Mouse (Mus musculus) adrenal gland (tissue): ENCODE measurements at regions not wholly inside any gene's neighbourhood (a gene's known extent, or its start where the extent isn't known, plus 50 kb on each side); places are given as distances from the start of the nearest gene placed in this dataset.
"Not testable (repeated sequence)": the region's sequence is repeated elsewhere in the genome, so short reads cannot be mapped to it uniquely, and the experiment has no call there.

Source experiments
- intact Hi-C: fragments of 180-260 bp; cut with DNase I; formaldehyde crosslinking; loops from one replicate; pipeline ENCODE4 v1.15.1; 2025

DNA sequence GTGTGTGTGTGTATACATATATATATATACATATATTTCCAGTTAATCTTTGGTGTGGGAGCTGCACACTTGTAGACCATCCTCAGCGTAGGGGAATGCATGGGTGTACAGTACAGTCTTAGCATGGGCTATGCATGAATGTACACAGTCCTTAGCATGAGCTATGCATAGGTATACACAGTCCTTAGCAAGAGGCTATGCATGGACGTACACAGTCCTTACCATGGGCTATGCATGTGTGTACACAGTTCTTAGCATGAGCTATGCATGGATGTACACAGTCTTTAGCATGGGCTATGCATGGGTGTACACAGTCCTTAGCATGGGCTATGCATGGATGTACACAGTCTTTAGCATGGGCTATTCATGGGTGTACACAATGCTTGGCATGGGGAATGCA is 70.5 kb downstream of the Rchy1 start:
- intact Hi-C loops: no loop called here

DNA sequence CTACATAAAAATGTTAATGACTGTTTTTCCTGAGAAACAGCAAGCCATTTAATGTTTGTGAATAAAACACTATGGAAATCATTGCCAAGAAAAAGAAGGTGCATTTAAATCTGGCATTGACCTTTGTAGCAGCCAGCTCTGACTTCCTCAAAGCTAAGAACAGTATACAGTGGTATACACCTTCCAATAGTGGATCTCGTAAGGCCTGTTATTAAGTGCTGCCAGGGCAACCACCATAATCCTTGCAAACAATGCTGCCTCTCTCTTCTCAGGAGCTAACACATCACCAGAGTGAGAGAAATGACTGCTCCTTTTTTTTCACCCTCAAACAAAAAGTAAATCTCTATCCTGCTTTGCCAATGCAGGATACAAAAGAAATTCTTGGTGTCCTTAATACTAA is 81.1 kb downstream of the Rchy1 start:
- intact Hi-C loops: no loop called here

DNA sequence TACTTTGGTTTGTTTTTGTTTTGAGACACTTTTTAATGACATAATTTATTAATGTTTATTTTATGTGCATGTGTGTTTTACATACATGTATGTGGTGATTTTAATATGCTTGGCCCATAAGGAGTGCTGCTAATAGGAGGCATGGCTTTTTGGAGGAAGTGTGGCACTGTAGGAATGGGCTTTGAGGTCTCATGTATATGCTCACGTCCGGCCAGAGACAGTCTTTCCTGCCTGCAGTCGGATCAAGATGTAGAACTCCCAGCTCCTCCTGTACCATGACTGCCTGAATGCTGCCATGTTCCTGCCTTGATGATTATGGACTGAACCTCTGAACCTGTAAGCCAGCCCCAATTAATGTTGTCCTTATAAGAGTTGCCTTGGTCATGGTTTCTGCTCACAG is 82.6 kb downstream of the Rchy1 start:
- intact Hi-C loops: no loop called here

DNA sequence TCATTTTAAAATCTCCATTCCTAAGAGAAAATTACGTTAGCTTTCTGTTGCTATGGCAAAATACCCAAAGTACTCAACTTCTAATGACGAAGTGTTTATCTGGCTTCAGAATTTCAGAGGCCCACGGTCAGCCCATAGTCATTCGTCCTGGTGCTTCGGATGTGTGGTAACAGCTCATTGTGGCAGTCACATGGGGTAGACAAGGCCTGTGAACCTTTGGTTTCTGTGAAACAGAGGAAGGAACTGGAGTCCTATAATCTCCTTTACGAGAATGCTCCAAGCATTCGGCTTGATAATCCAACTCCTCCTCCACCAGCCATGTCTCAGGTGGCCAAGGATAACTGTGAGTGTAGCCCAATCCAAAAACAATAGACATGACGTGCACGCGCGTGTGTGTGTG is 84.2 kb downstream of the Rchy1 start:
- intact Hi-C loops: no loop called here

DNA sequence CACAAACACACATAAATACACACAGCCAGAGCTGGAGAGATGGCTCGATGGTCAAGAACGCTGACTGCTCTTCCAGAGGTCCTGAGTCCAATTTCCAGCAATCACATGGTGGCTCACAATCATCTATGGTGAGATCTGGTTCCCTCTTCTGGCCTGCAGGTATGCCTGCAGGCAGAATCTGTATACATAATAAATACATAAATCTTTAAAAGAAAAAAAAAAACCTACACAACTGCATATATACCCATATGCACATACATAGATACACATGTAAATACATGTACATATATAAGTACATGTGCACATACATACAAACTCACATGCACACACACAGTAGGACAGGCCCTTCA is 86.2 kb downstream of the Rchy1 start:
- intact Hi-C loops: no loop called here

DNA sequence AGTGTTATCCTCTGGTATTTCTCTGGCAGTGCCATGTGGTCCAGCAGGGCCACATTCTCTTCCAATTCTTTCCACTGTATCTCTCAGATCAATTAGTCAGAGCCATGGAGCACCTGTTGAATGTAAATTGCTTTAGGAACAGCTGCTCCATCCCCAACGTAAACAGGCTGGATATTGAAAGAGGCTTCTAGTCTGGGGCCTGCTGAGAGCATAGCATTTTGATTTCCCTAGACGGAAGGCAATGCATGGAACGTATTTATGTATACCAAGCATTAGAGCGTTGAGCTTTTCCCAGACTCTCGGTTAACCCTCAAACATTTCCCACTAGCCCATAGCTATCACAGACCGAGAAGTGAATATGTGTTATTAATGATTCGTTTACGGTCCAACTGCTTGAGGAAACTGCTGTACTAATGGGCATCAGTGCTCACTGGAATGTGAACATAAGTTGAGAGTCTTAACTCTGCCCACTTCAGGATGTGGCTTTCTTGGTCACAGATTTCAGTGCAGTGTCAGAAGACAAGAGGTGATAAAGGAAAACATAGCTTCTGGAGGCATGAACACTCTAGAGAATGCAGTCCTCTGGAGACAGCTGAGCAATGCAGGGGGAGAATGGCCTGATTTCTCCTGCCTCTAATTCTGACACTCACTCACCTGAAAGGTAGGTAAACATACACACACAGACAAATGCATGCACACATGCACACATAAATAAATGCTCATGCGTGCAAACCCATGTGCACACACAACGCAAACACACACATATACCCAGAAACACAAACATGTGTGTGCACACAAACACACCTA is 86.8 kb downstream of the Rchy1 start:
- intact Hi-C loops: no loop called here

DNA sequence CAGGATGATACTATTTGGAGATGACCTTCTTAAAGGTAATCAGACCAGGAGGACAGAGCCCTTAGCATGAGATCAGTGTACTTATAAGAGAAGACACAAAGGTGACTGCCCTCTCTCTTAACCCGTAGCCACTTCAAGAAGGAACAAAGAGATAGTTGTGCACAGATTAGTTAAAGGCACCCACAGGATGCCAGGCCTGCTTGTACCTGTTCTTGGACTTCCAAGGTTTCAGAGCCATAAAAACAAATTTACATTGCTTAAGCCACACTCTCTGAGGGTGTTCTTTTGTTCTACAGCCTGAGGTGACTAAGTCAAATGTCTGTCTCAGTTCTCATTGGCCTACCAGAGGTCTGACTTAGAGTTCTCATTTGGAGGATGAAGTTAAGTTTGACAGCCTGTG is 90.1 kb downstream of the Rchy1 start:
- intact Hi-C loops: no loop called here

DNA sequence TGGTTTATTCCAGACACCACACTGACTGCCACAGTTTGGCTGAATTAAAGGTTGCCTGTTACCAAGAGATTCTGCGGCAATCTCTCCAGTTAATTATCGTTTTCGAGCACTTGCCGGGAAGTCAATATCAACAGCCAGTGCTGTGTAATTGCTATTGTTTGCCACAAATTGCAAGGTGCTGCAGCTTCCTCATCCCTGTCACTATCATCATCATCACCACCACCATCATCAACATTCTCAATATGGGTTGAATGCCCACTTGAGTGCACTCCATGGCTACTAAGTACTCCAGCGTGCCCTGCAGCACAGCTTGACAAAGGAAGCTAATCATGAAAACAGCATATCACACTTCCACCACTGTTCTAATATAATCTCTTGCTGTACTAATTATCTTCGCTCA is 93.1 kb downstream of the Rchy1 start:
- intact Hi-C loops: no loop called here

DNA sequence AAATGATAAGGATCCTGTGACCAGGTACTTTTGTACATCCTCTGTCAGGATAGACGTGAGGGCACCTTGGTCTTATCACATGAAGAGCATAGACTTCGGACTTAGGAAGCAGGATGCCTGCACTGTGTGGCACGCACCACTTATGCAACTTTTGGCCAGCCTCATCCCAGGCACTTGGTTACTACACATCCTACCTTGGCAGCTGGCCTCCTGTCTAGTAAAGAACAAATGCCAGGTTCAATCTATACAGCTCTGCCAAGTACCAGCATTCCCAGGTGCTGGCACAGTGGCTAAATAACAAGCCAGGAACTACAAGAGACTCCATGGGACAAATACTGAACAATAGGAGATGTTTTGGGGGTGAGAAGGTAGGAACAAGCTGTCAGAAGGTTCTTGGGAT is 96.7 kb downstream of the Rchy1 start:
- intact Hi-C loops: no loop called here

DNA sequence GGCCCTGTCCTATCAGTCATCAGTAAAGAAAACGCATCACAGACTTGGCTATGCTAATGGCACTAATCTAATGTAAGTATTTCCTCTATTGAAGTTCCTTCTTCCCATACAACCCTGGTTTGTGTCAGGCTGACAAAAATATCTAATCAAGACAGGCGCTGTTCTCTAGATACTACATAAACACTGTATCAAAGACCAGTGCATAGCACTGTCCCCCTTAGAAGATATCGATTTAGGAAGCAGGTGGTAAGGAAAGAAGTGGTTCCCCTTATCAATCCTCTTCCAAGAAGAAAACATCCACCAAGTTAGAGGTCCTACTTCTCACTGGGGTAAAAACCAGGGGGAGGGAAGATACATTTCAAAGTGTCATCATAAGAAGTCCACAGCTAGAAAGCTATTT is 97.5 kb downstream of the Rchy1 start:
- intact Hi-C loops: no loop called here

DNA sequence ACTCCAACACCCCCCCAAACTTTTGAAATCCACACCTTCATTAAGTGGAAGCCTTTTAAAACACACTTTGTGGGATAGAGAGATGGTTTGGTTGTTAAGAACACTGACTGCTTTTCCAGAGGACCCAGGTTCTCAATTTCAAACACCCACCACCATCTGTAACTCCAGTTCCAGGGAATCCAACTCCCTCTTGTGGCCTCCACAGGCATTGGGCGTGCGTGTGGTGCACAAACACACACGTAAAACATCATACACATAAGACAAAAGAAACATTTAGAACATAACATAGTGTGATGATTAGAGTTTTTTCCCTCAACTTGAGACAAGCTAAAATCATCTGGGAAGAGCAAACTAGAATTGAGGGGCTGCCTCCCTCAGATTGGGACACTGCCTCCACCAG is 100.0 kb downstream of the Rchy1 start:
- intact Hi-C loops: loop anchor here (5.0 kb wide), 1 partner anchor 346 kb away; the partner anchor contains the start of gene Parm1

DNA sequence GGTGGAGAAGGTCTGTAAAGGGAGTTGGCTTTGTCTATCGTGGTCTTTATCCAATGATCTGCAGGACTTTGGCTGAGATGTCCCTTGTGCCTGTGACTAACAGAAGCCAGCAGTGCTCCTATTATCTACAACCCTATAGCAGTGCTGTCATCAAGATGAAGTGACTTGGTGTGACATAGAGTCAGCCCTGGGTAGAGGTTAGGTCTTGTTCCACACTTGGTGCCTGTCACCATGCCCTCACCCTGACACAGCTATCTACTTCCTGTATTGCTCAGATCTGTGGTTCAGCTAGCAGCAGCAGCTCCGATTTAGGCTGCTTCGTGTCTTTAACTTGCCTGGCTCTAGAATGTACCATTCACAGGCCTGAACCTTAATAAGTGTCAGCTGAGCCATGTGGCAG is 100.6 kb downstream of the Rchy1 start:
- intact Hi-C loops: loop anchor here (5.0 kb wide), 1 partner anchor 345 kb away; the partner anchor contains the start of gene Parm1

DNA sequence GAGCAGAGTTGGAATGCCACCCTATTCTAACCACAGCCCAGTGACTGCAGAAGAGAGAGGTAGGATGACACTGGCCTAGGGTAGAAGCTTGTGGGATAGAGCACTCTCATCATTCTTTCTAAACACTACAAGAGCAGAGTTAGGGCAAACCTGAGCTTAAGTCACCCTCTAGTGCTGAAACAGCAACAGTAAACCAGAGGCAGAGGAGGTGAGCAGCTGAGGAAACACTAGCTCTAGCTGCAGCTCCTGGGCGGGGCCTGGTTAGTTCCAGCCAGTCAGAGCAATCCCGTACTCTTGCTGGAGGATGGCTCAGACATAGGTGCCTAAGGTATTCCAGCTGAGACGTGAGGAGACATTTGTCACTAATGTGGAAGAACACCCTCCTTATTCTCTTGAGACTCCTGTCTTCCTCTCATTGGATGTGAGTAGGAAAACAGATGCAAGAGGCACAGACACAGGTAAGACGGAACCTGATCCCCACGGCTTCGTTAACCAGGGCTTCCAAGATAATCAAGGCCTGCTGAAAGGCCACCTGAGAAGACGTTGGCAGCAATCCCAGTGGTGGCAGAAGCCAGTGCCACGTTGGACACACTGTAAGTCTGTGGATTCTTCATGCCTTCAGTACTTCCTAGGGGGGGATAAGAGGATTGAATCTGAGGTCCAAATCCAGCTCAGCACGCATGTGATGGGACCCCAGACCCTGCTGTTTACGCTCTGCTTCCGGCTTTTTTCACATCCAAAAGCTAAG is 101.3 kb downstream of the Rchy1 start:
- intact Hi-C loops: loop anchor here (2.0 to 5.0 kb wide), 2 partner anchors 344 to 397 kb away; partner anchors contain the start of gene Parm1

DNA sequence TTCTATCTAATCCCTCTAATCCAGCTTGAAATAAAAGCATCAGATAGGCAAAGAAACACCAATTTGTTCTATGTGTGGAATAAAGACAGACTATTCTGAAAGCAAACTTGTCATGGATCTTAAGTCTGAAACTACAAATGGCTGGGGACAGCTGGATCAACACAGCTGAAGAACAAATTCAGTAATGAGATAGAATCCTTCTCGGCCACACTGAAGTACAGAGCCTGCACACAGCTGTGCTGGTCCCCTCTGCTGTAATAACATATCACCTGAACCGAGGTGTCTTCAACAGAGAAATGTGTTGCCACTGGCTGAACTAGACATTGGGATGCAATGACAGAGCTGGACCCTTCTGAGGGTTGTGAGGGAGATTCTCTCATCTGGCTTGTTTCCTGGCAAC is 102.4 kb downstream of the Rchy1 start:
- intact Hi-C loops: loop anchor here (2.0 to 5.0 kb wide), 2 partner anchors 343 to 396 kb away; partner anchors contain the start of gene Parm1

DNA sequence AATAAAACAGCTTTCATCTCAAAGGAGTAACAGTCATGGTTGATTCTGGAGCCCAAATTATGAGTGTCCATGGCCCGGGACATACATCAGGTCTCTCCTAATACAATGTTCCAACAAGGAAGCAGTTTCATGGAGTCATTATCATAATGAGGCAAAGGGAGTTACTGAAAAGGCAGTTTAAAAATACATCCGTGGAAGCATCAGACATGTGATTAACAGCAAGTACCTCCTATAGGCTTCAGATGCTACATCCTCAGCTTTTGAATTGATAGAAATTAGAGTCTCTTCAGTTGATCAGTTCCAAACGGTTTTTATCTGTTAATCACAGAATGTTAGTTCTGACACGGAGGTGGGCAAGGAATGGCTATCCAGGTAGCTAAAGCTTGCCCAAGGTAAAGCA is 110.5 kb downstream of the Rchy1 start:
- intact Hi-C loops: no loop called here

DNA sequence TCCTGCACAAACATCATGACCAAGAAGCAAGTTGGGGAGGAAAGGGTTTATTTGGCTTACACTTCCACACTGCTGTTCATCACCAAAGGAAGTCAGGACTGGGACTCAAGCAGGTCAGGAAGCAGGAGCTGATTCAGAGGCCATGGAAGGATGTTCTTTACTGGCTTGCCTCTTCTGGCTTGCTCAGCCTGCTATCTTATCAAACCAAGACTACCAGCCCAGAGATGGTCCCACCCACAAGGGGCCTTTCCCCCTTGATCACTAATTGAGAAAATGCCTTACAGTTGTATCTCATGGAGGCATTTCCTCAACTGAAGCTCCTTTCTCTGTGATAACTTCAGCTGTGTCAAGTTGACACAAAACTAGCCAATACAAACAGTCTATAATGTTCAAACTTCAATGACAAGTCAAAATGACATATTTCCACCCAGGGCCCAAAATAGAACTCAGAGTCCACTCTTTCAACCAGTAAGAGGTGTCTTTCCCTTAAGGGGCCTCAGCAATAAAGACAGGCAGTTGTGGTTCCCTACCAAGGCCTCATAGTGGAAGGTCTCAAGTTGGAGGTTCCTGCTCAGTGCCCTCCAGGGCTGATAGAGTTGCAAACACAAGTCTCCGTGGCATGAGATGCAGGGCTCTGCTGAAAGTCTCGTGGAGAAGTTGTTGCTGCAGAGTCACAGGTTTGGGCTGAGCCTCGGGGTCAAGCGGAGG is 111.9 kb downstream of the Rchy1 start:
- intact Hi-C loops: not testable (repeated sequence)

DNA sequence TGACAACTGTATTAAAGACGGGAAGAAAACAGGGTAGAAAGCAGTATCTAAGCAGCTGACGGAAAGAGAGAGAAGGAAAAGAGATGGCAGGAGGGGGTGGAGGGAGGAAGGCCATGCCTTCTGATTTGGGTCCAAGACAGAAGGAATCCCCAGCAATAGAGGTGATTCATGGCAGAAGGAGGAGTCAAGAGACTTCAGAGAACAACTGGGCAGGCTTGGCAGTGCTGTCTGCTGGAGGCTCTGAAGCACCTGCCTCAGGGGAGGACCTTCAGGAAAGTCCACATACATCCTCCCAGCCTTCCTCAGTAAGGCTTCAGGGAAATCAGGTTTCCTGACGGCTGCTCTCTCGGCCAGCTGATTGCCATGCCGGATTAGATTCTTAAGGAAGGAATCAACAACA is 112.4 kb downstream of the Rchy1 start:
- intact Hi-C loops: no loop called here

DNA sequence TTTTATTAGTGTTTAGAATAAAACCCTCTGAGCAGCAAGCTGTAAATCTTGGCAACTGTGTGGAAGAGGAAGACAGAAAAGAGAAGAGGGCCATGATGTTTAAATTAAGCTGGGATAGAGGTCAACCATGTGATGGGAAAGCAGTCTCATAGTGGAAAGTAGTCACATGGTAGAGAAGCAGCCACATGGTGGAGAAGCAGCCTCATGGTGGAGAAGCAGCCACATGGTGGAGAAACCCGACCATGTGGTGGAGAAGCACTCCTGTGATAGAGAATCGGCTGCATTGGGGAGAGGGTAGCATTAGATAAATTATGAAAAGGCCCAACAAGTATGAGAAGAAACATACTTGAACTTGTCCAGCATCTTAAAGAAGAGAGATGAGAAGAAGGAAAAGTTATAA is 113.3 kb downstream of the Rchy1 start:
- intact Hi-C loops: no loop called here

DNA sequence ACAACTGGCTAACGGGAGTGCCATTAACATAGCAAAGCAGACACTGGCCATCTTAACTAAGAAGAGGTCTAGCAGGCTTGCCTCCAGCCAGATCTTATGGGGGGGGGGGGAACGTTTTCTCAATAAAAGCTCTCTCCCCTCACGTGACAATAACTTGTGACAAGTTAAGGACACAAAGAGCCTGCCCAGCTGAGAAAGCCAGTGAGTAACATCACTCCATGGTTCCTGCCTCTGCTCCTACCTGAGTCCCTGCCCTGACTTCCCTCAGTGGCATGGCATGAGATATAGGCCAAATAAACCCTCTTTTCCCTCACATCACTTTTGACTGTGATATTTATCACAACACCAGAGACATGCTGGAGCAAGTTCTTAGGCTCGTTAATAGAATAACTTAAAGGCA is 113.8 kb downstream of the Rchy1 start:
- intact Hi-C loops: no loop called here

DNA sequence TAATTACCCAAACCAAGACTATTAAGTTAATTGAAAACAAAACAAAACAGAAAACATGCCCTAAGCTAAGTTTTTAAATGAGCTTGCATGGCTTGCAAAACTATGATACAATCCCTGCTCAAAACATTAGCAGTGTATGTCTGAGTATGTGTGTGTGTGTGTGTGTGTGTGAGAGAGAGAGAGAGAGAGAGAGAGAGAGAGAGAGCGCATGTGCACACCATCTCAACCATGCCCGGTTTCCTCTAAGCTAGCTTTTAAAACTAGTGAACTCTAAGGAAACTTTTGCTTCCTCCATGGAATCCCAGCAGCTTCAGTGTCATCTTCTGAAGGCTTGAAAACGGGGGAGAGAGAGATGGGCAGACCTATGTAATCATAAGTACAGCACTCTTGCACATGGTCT is 114.3 kb downstream of the Rchy1 start:
- intact Hi-C loops: no loop called here

DNA sequence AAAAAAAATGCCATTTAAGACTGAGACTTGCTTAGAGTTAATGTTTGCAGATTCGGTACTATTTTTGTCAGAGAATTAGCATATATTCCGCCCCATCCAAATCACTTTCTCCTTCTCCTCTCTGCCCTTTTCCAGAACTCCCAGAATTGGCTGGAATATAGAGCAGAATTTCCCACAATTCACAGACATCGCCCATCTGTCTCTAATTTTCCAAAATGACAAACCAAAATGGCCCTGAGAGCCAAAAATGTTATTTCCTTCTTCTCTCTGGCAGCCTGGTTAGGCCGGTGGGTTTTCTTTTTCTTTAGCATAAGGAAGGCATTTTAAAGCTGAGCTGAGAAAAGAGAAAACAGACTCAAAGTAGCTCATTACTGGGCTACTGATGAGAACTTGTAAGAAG is 119.8 kb downstream of the Rchy1 start:
- intact Hi-C loops: no loop called here

DNA sequence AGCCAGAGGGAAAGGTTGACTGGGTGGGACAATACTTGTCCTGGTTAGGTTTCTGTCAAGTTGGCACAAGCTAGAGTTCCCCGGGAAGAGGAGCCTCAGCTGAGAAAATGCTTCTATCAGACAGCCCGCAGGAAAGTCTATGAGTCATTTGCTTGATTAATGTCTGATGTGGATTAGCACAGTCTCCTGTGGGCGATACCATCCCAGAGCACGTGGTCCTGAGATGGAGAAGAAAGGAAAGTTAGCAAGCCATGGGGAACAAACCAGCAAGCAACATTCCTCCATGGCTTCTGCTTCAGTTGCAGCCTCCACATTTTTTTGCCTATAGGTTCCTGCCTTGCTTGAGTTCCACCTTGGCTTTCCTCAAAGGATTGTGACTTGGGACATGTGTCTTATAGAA is 121.8 kb downstream of the Rchy1 start:
- intact Hi-C loops: no loop called here
